Mouse (Mus musculus): ENCODE data around the gene Cxcr1. TPM values are rescaled to one million over a fixed set of nuclear protein-coding genes. Genes with fewer than 3 reads are reported as not detected.

Cxcr1 gene
- total RNA-seq (2017), result not detected in 3 replicates

DNA sequence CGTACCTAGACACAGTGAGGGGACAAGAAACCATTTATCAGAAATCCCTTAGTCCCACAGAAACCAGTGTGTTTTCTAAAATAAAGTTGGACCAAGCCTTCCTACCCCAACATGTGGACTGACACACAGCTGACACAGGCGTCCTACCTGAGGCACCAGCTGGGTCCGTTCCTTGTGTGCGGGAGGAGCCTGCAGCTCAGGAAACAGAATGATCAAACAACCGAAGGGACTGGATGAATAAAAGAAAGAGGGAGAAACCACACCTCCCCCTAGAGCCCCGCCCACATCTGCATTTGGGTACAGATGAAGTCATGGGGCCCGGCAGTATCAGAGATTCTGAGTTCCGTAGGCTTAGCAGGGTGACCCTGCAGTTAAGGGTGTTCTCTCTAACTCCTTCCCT, at the start of gene Cxcr1:
Gene Cxcr1, minus strand, starts transcription at position 187 of the 400 bp plus-strand sequence.
- no peak for ATAC-seq (replicated peaks; ENCODE audit: insufficient number of reproducible peaks, low FRiP score, low TSS enrichment, poor library complexity, severe bottlenecking)

- no peak for ATAC-seq (replicated peaks; ENCODE audit: insufficient number of reproducible peaks, low FRiP score, low TSS enrichment, poor library complexity, severe bottlenecking)
These were observed 46.4 kb upstream of the Cxcr1 start for GRCm38 (mm10) chr1:74240832-74241231.

GRCm38 (mm10) chr1:74240311-74240710, 45.9 kb upstream of the Cxcr1 start:
- no peak for ATAC-seq (replicated peaks; ENCODE audit: insufficient number of reproducible peaks, low FRiP score, low TSS enrichment, poor library complexity, severe bottlenecking)

DNA sequence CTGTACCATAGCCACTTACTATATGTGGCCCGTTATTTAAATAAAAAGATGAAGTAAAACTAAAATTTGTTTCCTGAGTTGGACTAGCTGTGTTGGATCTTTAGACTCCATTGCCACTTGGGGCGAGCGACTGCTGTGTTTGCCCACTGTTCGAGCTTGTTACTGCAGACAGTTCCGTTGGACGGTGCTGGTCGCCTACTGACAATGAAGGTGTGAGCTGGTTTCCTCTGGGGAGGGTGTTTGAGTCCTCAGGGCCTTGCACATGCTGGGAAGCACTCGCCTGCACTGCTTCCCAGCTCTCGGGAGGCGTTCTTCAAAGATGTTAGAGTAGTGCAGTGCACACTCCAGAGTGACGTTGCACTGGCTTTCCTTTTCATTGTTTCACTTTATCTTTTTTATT, 45.2 kb upstream of the Cxcr1 start:
- no peak for ATAC-seq (replicated peaks; ENCODE audit: insufficient number of reproducible peaks, low FRiP score, low TSS enrichment, poor library complexity, severe bottlenecking)

DNA sequence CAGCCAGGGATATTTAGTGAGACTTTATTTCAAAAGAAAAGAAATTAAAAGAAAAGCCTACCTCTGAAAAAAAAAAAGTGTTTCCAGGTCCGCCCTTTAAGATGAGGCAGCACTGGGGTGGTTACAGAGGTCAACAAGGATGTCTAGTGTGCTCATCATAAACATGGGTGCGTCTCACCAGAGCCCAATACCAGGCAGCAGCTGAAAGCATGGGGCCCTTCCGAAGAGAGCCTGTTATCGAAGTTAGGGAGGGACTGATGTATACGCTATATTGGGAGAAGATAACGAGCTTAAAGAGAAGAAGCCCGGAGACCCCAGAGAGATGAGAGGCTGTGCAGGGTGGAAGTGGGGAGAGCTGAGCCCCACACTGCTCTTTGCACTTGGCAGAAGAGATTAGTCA, 44.7 kb upstream of the Cxcr1 start:
- peak; percentile 25; the same call in 1 of the 2 replicates for ATAC-seq (replicated peaks; ENCODE audit: insufficient number of reproducible peaks, low FRiP score, low TSS enrichment, poor library complexity, severe bottlenecking)

GRCm38 (mm10) chr1:74238136-74238535, 43.7 kb upstream of the Cxcr1 start:
- peak; percentile 29 for ATAC-seq (replicated peaks; ENCODE audit: insufficient number of reproducible peaks, low FRiP score, low TSS enrichment, poor library complexity, severe bottlenecking)

DNA sequence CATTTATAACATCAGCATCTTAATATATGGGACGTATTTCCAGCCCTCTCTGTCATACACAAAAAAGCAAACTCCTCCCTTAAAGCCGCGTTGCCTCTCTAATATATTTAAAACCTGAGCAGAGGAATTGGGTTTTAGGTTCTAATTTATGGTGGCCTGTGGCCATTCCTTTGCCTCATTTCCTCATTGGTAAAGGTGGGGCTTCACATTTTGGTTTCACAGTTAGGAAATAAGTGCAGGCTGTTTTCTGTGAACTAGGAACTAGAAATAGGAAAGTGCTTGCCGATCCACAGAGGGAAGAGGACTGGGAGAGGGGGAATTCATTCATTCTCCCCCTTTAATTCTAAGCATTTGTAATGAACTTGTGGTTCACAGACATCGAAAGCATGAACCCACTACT, 43.2 kb upstream of the Cxcr1 start:
- peak; percentile 45 for ATAC-seq (replicated peaks; ENCODE audit: insufficient number of reproducible peaks, low FRiP score, low TSS enrichment, poor library complexity, severe bottlenecking)

DNA sequence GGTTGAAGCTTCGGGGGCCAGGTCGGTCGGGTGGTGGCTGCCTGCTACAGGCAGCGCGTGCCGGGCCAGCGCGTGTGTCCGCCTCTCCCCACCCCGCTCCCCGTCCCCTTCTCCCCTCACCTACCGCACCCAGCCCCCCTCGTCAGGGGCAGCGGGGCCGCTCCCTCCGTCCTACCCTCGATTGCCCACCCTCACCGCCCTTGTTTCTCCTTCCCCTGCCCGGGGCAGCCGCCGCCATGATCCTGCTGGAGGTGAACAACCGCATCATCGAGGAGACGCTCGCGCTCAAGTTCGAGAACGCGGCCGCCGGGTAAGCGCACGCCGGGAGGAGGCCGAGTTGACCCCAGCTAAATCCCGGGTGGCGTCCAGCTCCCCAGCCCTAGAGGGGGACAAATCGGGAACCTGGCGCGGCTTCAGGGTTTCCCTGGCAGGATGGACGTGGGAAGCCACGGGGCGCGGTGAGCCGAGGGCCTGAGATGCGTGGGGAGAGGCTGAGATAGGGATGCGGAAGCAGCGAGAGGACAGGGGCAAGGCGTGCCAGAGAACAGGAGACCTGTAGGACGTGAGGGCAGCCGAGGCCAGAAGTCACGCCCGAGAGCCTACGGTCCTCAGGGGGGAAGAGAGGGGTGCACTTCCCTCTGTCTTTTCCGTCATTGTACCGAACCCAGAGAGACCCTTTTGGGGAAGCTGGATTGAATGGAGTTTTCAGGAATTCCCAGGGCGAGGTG, 42.3 kb upstream of the Cxcr1 start:
- peak; percentile 61 for ATAC-seq (replicated peaks; ENCODE audit: insufficient number of reproducible peaks, low FRiP score, low TSS enrichment, poor library complexity, severe bottlenecking)

DNA sequence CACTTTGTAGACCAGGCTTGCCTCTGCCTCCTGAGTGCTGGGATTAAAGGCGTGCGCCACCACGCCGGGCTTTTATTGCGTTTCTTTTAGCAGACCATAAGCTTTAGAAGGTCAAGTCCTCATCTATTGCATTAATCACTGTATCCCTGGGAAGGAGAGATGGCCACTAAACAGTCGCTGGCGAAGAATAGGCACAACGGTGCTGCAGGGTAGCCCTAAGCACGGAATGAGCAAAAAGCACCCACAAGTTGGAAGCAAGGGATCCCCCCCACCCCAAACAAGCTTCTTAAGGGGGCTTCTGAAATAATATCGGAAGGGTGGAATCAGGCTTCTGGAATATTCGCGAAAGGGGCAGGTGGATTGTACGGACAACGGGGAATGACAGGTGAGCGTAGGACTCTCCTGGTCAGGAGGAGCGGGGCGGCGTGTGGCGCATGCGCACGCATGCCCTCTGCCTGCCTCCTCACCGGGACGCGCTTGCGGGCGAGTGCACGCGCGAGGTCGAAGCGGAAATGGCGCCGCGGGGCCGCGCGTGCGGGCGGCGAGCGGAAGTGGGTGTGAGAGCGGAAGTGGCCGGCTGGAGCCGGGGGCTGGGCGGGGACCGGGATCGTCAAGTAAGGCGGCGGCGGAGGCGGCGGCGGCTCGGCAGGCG, 41.6 kb upstream of the Cxcr1 start, which contains the start of gene Arpc2:
Gene Arpc2, plus strand, starts transcription at position 147 of the 652 bp plus-strand sequence.
- ATAC-seq (replicated peaks; ENCODE audit: insufficient number of reproducible peaks, low FRiP score, low TSS enrichment, poor library complexity, severe bottlenecking), result peak; percentile 45

DNA sequence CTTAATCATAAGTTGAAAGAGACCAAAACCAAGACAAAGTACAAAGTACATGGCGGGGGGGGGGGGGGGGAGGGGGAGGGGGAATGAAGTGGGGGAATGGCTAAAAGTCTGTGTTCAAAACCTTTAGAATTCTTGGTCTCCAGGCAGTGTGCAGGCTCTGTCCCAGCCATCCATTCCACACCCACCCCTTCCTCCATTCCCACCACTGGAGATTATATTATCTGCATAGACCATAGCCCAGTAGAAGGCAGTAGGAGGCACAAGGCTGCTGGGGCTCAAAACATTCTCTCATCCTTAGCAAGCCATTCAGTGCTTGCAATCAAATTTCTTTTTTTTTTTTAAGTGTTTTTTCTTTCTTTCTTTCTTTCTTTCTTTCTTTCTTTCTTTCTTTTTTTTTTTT, 36.6 kb upstream of the Cxcr1 start:
- no peak for ATAC-seq (replicated peaks; ENCODE audit: insufficient number of reproducible peaks, low FRiP score, low TSS enrichment, poor library complexity, severe bottlenecking)

DNA sequence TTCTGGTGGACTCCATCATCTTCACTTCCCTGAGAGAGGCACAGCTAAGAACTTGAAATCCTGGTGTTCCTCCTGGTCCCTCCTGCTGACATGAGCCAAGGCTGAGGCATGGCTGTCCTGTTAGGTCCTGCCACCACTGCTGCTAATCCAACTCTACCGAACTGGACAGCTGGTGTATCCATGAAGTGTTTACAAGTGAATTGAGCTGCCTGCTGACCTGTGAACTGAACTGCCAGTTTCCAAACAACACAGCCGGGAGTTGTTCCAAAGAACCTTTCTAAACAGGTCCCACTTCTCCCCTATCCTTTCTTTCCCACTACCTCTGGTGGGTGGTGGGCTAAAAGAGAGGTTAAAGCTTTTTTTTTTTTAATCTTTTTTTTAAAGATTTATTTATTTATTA, 35.5 kb upstream of the Cxcr1 start:
- no peak for ATAC-seq (replicated peaks; ENCODE audit: insufficient number of reproducible peaks, low FRiP score, low TSS enrichment, poor library complexity, severe bottlenecking)

GRCm38 (mm10) chr1:74227317-74227716, 32.9 kb upstream of the Cxcr1 start:
- ATAC-seq (replicated peaks; ENCODE audit: insufficient number of reproducible peaks, low FRiP score, low TSS enrichment, poor library complexity, severe bottlenecking), result peak; percentile 100

DNA sequence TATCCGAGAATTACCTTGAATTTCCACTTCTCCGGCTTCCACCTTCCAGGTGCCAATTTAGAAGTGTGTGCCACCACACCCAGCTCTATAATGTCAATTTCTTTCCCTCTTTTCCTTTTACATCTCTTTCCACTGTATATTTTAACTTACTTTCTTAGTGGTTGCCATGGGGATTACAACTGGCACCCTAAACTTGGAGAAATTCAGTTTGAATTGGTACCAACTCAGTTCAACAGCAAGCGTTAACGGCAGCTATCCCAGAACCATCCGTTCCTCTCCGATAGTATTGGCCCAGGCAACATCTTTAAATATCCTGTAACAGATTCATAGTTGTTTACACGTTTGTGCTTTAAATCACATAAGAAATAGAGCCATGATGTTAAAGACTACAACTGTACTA, 25.5 kb upstream of the Cxcr1 start:
- no peak for ATAC-seq (replicated peaks; ENCODE audit: insufficient number of reproducible peaks, low FRiP score, low TSS enrichment, poor library complexity, severe bottlenecking)

- no peak for ATAC-seq (replicated peaks; ENCODE audit: insufficient number of reproducible peaks, low FRiP score, low TSS enrichment, poor library complexity, severe bottlenecking)
These were observed 14.5 kb upstream of the Cxcr1 start for GRCm38 (mm10) chr1:74208941-74209340.

DNA sequence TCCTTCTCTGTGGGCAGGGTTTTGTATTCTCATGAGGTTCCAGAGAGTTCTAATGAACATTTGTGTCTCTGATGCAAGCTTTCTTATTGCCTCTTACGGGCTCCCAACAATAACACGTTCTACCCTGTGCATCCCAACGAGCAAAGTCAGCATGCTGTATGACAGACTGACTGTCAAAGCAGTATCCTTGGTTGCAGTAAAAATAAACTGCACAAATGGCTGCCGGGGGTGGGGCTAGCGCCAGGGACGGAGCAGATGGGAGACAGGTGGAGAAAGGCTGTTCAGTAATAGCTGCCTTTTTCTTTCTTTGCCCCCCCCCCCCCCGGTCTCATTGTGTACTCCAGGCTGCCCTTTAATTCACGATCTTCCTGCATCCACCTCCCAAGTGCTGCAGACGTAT, 13.5 kb upstream of the Cxcr1 start:
- ATAC-seq (replicated peaks; ENCODE audit: insufficient number of reproducible peaks, low FRiP score, low TSS enrichment, poor library complexity, severe bottlenecking), result no peak

DNA sequence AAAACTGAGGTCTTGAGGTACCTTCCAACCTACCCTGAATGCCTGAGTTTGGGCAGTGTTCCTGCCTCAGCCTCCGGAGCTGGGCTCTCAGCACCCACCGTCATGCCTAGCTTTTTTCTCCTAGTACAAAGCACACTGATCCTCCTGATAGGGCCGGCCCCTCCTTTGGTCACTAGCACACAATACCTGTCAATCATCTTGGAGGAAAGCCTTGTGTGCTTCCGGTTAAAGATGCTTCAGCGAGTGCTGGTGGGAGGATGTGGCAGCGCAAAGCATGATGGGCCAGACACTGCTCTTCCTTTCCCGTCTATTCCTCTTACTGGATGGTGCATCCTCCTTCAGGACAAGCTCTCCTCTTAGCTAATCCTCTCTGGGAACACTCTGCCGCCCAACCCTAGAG, 12.2 kb upstream of the Cxcr1 start:
- 0 out of 2 replicates have a peak, but pooled peaks have one; percentile 14 for ATAC-seq (replicated peaks; ENCODE audit: insufficient number of reproducible peaks, low FRiP score, low TSS enrichment, poor library complexity, severe bottlenecking)

DNA sequence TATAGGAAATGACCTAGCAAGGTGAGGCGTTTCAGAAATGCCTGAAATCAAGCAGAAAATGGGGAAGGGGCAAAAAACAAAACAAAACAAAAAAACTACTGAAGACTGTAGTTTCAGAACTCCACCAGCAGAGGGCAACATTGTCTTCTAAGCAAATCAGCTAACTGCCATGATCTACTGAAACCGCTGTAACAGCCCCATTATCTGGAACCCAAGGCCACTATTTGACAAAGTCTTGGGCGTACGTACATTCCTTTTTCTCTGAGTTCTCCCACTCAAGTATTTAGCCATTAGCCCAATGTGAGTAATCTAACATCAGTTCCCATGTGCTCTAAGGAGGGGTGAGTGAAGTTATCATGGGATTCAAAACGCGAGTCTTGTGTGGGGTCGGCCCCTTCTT, 11.4 kb upstream of the Cxcr1 start:
- ATAC-seq (replicated peaks; ENCODE audit: insufficient number of reproducible peaks, low FRiP score, low TSS enrichment, poor library complexity, severe bottlenecking), result peak; percentile 65; the same call in 1 of the 2 replicates

DNA sequence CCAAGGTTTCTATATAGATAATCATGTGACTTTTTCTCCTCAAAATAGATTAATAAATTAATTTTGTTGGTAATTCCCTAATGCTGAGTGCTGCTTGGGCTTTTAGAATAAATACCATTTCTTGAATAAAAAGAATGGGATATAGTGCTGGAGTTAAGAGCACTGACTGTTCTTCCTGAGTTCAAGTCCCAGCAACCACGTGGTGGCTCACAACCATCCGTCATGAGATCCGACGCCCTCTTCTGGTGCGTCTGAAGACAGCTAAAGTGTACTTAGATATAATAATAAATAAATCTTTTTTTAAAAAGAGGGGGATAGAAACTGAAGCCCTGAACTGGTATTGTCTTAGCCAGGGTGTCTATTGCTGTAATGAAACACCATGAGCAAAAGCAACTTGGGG, 9.0 kb upstream of the Cxcr1 start:
- no peak for ATAC-seq (replicated peaks; ENCODE audit: insufficient number of reproducible peaks, low FRiP score, low TSS enrichment, poor library complexity, severe bottlenecking)

DNA sequence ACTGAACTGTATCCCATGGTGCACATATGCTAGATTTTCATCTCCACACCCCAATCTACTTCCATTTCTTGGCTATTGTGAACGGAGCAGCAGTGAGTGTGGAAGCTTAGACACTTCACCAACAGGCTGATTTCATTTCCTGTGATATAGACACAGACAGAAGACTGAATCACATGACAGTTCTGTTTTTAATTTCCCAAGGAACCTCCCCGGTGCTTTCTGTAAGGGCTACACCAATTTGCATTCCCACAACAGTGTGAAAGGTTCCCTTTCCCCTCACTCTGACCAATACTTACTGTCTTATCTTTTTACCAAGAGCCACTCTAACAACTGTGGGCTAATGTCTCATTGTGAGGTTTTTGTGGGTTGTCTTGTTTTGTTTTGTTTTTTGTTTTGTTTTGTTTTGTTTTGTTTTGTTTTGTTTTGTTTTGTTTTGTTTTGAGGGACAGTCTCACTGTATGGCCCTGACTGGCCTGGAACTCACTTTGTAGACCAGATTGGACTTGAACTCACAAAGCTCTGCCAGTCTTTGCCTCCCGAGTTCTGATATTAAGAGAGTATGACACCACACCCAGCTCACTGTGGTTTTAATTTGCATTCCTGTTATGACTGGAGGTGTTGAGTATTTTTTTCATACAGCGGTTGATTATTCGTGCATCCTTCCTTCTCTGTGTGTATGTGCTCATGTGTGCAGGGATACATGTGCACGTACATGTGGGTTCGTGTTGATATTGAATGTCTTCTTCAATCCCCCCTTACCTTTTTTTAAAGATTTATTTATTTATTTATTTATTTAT, 6.8 kb upstream of the Cxcr1 start:
- 0 out of 2 replicates have a peak, but pooled peaks have one; percentile 9 for ATAC-seq (replicated peaks; ENCODE audit: insufficient number of reproducible peaks, low FRiP score, low TSS enrichment, poor library complexity, severe bottlenecking)

Measured in monocyte, adult 5-6 weeks (primary cell).